Mouse (Mus musculus): ENCODE data around the gene Pds5b.
"Not testable (repeated sequence)": the region's sequence is repeated elsewhere in the genome, so short reads cannot be mapped to it uniquely, and the experiment has no call there.

Gene Pds5b

GRCm38 (mm10) chr5:150672343-150672742 lies 1.2 kb upstream of the Pds5b start:
- ChIA-PET POLR2A (interaction anchor here in 2 of 4 experiments (0.7 to 2.2 kb wide), 8 partner anchors 8 to 592 kb away, joined by 3 to 18 read pairs (median 4); partner anchors contain the start of gene N4bp2l2 (in 1 of the 2)), CTCF (interaction anchor here in 2 of 4 experiments (0.7 to 2.0 kb wide), 3 partner anchors 8 to 572 kb away, joined by 3 to 7 read pairs (median 4); no protein-coding TSS in a partner anchor)

- POLR2A ChIA-PET: interaction anchor here in 3 of 4 experiments (0.6 to 4.3 kb wide), 29 partner anchors 9 to 1062 kb away, joined by 3 to 29 read pairs (median 5); partner anchors contain the start of genes N4bp2l2 (in 3 of the 3) and Brca2 (in 2 of the 3)
Observed at GRCm38 (mm10) chr5:150673880-150674621, 512 bp downstream of the Pds5b start.

DNA sequence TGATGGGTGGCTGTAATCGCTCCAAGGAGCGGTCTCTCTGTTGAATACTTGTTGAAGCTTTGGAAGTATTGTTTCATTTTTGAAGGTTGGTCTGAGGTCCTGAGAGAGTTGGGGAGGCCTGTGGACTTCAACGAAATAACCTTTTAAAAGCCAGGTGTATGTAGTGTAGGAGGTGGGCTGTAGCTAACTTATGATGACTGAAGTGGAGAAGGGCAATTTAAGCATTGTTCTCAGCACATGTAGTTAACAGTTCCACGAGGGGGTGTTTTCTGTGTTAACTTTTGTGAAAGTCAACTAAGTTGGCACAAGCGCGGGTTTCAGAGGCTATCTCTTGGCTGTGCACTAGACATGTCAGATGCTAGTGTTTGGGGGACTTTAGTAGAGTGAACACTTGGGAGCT lies 1.3 kb downstream of the Pds5b start:
- POLR2A ChIA-PET: interaction anchor here in 2 of 4 experiments (0.6 to 4.3 kb wide), 10 partner anchors 9 to 494 kb away, joined by 3 to 29 read pairs (median 4); partner anchors contain the start of gene N4bp2l2 (in 1 of the 2)
- CTCF ChIA-PET: interaction anchor here in 2 of 4 experiments (0.7 kb wide), 2 partner anchors 12 to 1695 kb away, joined by 3 to 10 read pairs; no protein-coding TSS in a partner anchor

More at GRCm38 (mm10) chr5:150673880-150674621, 512 bp downstream of the Pds5b start:
- CTCF ChIA-PET: interaction anchor here (0.5 to 2.0 kb wide), 34 partner anchors 9 to 978 kb away, joined by 3 to 10 read pairs (median 3); partner anchors contain the start of gene N4bp2l2 (in 2 of the 4)

DNA sequence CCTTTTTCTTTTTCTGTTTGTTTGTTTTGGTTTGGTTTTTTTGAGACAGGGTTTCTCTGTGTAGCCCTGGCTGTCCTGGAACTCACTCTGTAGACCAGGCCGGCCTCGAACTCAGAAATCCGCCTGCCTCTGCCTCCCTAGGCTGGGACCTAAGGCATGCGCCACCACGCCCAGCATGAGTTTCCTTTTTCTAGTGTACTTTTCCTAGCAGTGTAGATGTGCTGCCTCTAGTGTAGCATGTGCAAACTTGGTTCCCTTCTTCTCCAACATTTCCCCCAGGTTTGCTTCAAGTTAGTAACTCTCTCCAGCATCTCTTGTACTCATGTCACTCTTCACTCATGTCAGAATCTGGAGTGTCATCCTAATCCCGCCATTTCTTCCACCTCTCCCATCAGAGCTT lies 9.3 kb downstream of the Pds5b start:
- POLR2A ChIA-PET: interaction anchor here in 1 of 4 experiments (1.0 to 1.5 kb wide), 2 partner anchors 8 to 58 kb away, joined by 3 to 4 read pairs; no protein-coding TSS in a partner anchor
- CTCF ChIA-PET: not testable (repeated sequence)

GRCm38 (mm10) chr5:150690685-150691084 lies 17.1 kb downstream of the Pds5b start:
- POLR2A ChIA-PET: no interaction called here
- CTCF ChIA-PET: interaction anchor here in 1 of 4 experiments (0.5 kb wide), 1 partner anchor 27 kb away, joined by 7 read pairs; no protein-coding TSS in a partner anchor

DNA sequence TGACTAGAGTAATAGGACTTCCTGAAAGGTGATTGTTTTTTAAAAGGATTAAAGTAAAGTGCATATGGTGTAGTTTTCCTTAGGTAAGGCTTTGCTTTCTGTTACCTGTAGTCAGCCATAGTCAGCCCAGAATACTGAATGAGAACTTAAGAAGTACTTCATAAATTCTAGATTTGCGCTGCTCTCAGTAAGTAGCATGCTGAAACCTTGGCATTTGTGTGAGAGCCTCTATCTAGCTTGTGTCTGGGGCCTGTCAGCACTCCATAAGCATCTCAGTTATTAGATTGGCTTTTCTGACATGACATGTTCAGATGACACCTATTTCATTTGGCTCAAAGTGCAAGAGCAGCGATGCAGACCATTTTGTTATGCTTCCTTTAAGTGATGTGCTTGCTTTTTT lies 19.7 kb downstream of the Pds5b start:
- ChIA-PET POLR2A (interaction anchor here in 1 of 4 experiments (0.6 kb wide), 1 partner anchor 24 kb away, joined by 4 read pairs; no protein-coding TSS in a partner anchor), CTCF (interaction anchor here in 2 of 4 experiments (0.6 to 1.5 kb wide), 2 partner anchors 10 to 162 kb away, joined by 3 to 11 read pairs; no protein-coding TSS in a partner anchor)

- POLR2A ChIA-PET: interaction anchor here in 1 of 4 experiments (1.0 kb wide), 1 partner anchor 22 kb away, joined by 3 read pairs; no protein-coding TSS in a partner anchor
- CTCF ChIA-PET: interaction anchor here in 2 of 4 experiments (0.8 to 1.3 kb wide), 3 partner anchors 10 to 128 kb away, joined by 3 to 5 read pairs (median 3); partner anchors contain the start of gene Pds5b (in 1 of the 2)
Observed at GRCm38 (mm10) chr5:150702714-150703113, 29.2 kb downstream of the Pds5b start.

GRCm38 (mm10) chr5:150706651-150707050 lies 33.1 kb downstream of the Pds5b start:
- CTCF ChIA-PET: interaction anchor here in 2 of 4 experiments (0.7 to 1.0 kb wide), 2 partner anchors 11 to 33 kb away, joined by 3 read pairs; partner anchors contain the start of gene Pds5b (in 1 of the 2)
- POLR2A ChIA-PET: not testable (repeated sequence)

DNA sequence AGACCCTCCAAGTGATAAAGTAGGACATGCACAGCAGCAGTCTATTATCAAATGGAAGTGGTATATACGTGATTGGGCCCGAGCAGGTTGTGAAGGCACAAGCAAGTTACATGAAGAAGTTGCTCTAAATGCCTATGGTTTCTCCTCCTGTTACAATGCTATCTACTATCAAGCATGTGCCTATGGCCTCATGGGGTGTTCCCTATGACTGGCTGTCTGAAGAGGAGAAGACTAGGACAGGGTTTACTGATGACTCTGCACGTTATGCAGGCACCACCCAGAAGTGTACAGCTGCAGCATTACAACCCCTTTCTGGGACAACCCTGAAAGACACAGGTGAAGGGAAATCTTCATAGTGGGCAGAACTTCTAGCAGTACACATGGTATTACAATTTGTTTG lies 33.6 kb downstream of the Pds5b start:
- POLR2A ChIA-PET: not testable (repeated sequence)
- CTCF ChIA-PET: interaction anchor here in 1 of 4 experiments (1.0 kb wide), 1 partner anchor 11 kb away, joined by 3 read pairs; no protein-coding TSS in a partner anchor

- POLR2A ChIA-PET: no interaction called here
- CTCF ChIA-PET: no interaction called here
Observed at GRCm38 (mm10) chr5:150711503-150711902, 38.0 kb downstream of the Pds5b start.

- ChIA-PET CTCF (no interaction called here), POLR2A (interaction anchor here in 1 of 4 experiments (1.0 kb wide), 1 partner anchor 33 kb away, joined by 3 read pairs; no protein-coding TSS in a partner anchor)
Observed at GRCm38 (mm10) chr5:150713431-150713830, 39.9 kb downstream of the Pds5b start.

GRCm38 (mm10) chr5:150717775-150718174 lies 44.2 kb downstream of the Pds5b start:
- ChIA-PET CTCF (interaction anchor here (0.6 to 1.5 kb wide), 15 partner anchors 11 to 485 kb away, joined by 3 to 9 read pairs (median 3); partner anchors contain the start of genes Pds5b (in 2 of the 4) and N4bp2l2 (in 1 of the 4)), POLR2A (interaction anchor here in 1 of 4 experiments (0.6 to 1.0 kb wide), 2 partner anchors 44 to 58 kb away, joined by 5 to 7 read pairs; partner anchors contain the start of gene Pds5b)

DNA sequence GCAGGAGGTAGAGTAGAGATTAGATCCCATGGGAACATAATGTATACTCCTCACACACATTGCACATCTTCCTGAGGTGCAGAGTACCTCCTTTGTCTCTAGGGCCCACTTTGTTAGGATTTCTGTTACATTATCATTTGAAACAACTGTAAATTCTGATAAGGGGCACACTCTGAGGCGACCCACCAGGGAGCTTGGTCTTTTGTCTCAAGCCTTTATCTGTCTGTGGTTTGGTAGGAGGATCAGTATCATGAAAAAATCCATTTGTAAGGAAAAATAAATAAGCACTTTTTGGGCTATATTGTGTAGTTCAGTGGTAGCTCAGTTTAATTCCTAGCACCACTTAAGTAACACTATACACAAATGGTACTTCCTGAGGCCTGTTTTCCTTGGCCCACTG lies 51.1 kb downstream of the Pds5b start:
- ChIA-PET POLR2A (interaction anchor here in 1 of 4 experiments (1.2 kb wide), 1 partner anchor 20 kb away, joined by 3 read pairs; no protein-coding TSS in a partner anchor), CTCF (no interaction called here)

- POLR2A ChIA-PET: interaction anchor here in 2 of 4 experiments (0.6 to 1.3 kb wide), 2 partner anchors 8 to 1100 kb away, joined by 6 to 7 read pairs; no protein-coding TSS in a partner anchor
- CTCF ChIA-PET: not testable (repeated sequence)
Observed at GRCm38 (mm10) chr5:150737028-150737427, 63.5 kb downstream of the Pds5b start.

DNA sequence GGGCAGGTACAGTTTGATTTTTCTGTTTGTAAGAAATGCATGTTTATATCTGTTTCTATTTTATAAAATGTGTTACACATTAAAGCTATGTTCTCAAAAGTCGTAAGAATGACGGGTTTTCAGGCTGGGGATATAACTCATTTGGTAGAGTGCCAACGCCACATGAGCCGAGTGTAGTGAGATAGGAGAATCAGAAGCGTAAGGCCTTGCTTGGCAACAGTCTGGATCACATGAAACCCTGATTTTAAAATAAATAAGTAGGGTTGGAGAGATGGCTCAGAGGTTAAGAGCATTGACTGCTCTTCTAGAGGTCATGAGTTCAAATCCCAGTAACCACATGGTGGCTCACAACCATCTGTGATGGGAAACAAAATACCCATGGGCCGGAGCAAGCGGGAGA lies 65.8 kb downstream of the Pds5b start:
- ChIA-PET CTCF (no interaction called here), POLR2A (interaction anchor here in 1 of 4 experiments (0.7 kb wide), 1 partner anchor 14 kb away, joined by 3 read pairs; no protein-coding TSS in a partner anchor)

- POLR2A ChIA-PET: interaction anchor here in 1 of 4 experiments (1.2 kb wide), 1 partner anchor 58 kb away, joined by 3 read pairs; no protein-coding TSS in a partner anchor
Observed at GRCm38 (mm10) chr5:150740597-150740996, 67.1 kb downstream of the Pds5b start.

GRCm38 (mm10) chr5:150756623-150757022 lies 83.1 kb downstream of the Pds5b start:
- ChIA-PET CTCF (interaction anchor here in 1 of 4 experiments (1.2 kb wide), 1 partner anchor 628 kb away, joined by 3 read pairs; no protein-coding TSS in a partner anchor), POLR2A (interaction anchor here in 2 of 4 experiments (0.7 to 0.9 kb wide), 2 partner anchors 10 to 13 kb away, joined by 3 read pairs; no protein-coding TSS in a partner anchor)

More at GRCm38 (mm10) chr5:150740597-150740996, 67.1 kb downstream of the Pds5b start:
- CTCF ChIA-PET: interaction anchor here in 1 of 4 experiments (0.6 kb wide), 1 partner anchor 89 kb away, joined by 5 read pairs; no protein-coding TSS in a partner anchor

DNA sequence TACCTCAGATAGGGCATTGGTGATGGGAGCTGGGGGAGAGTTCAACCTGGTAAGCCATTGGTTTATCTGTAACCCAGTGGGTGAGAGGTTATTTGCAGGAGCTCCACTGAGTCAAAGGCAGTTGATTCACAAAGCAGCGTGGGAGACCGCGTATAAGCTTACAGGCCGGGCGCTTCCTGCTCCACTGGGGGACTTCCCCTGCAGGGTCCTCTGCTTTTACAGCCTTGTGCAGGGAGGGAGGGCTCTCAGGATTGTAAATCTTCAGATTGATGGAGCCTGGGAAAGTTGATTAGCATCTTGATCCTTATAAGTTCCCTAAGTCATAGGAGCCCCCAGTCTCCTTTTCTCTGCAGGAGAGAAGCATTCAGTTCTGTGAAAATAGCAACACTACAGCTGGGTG lies 98.9 kb downstream of the Pds5b start:
- CTCF ChIA-PET: no interaction called here
- POLR2A ChIA-PET: interaction anchor here in 1 of 4 experiments (0.6 to 1.5 kb wide), 4 partner anchors 12 to 107 kb away, joined by 3 to 5 read pairs (median 4); no protein-coding TSS in a partner anchor

All from embryonic stem cell, embryonic (primary cell).